Mouse (Mus musculus): ENCODE results near the gene Chid1.
"Not testable (repeated sequence)": the region's sequence is repeated elsewhere in the genome, so short reads cannot be mapped to it uniquely, and the experiment has no call there.

Chid1 gene

GRCm38 (mm10) chr7:141461521-141462332, 77.9 kb downstream of the Chid1 start:
- DNase-seq (ENCODE audit: low read depth): no peak

GRCm38 (mm10) chr7:141460391-141461113, 79.1 kb downstream of the Chid1 start, which contains the start of gene Cracr2b:
TSS of gene Cracr2b (plus strand) at chr7:141461094.
- no peak for DNase-seq (ENCODE audit: low read depth)

GRCm38 (mm10) chr7:141460001-141460390, 79.7 kb downstream of the Chid1 start:
- DNase-seq (ENCODE audit: low read depth): no peak

GRCm38 (mm10) chr7:141459301-141459711, 80.4 kb downstream of the Chid1 start:
- no peak for DNase-seq (ENCODE audit: low read depth)

- no peak for DNase-seq (ENCODE audit: low read depth)
Measured at GRCm38 (mm10) chr7:141458661-141459060, 81.0 kb downstream of the Chid1 start.

GRCm38 (mm10) chr7:141457986-141458660, 81.5 kb downstream of the Chid1 start:
- peak; percentile 83 for DNase-seq (ENCODE audit: low read depth)

- DNase-seq (ENCODE audit: low read depth): no peak
Measured at GRCm38 (mm10) chr7:141457236-141457635, 82.4 kb downstream of the Chid1 start.

- DNase-seq (ENCODE audit: low read depth): no peak
Measured at GRCm38 (mm10) chr7:141456739-141457138, 82.9 kb downstream of the Chid1 start.

GRCm38 (mm10) chr7:141455610-141456314, 83.9 kb downstream of the Chid1 start:
- DNase-seq (ENCODE audit: low read depth): peak; percentile 74

- peak; percentile 94 for DNase-seq (ENCODE audit: low read depth)
Measured at GRCm38 (mm10) chr7:141454967-141455551, 84.6 kb downstream of the Chid1 start, which contains the start of gene Pnpla2. TSS of gene Pnpla2 (plus strand) at chr7:141455198.

- DNase-seq (ENCODE audit: low read depth): no peak
Measured at GRCm38 (mm10) chr7:141453636-141454035, 86.0 kb downstream of the Chid1 start.

- no peak for DNase-seq (ENCODE audit: low read depth)
Measured at GRCm38 (mm10) chr7:141451928-141452327, 87.7 kb downstream of the Chid1 start.

GRCm38 (mm10) chr7:141447110-141447991, 92.3 kb downstream of the Chid1 start, which contains the start of gene Rplp2:
TSS of gene Rplp2 (plus strand) at chr7:141447370.
- DNase-seq (ENCODE audit: low read depth): peak; percentile 95

- DNase-seq (ENCODE audit: low read depth): not testable (repeated sequence)
Measured at GRCm38 (mm10) chr7:141446374-141446773, 93.3 kb downstream of the Chid1 start.

GRCm38 (mm10) chr7:141443828-141444237, 95.8 kb downstream of the Chid1 start, which contains the start of gene Pidd1:
TSS of gene Pidd1 (minus strand) at chr7:141444025.
- peak; percentile 66 for DNase-seq (ENCODE audit: low read depth)

All from naive thymus-derived CD4-positive, alpha-beta T cell, adult 2 months (primary cell).